Mouse (Mus musculus) cerebellum, adult 2 months (tissue): ENCODE data around the gene Mnd1.

Experiments
- CTCF ChIP-seq: fragments of 200-500 bp; IDR thresholded peaks from 2 replicates; pipeline ENCODE4 v1.5.1; 2011; ENCODE audit warnings: low read depth, mild to moderate bottlenecking, control low read depth, low read length, moderate library complexity, borderline replicate concordance; ENCODE audit not compliant: insufficient read depth
- POLR2A ChIP-seq: fragments of 200-500 bp; IDR thresholded peaks from 2 replicates; pipeline ENCODE4 v1.6.1; 2011; ENCODE audit warnings: low read length, control low read depth, borderline replicate concordance; ENCODE audit not compliant: insufficient read depth

DNA sequence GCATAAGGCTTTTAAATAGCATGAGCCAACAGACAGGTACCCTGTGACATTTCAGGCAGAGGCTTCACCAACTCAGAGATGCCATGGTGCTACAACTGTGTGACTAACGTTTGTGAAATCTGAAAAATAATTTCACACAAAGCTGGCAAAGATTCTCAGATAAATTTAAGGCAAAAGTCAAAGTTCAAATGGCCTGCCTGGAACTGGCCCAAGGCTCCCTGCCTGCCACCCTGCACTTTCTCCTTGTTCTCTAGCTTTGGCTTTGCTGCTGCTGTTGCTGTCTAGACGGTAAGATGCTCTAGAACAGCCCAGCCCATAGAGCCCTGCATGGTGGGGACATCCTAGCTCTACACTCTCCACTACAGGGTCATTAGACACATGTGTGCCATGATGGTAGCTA lies 49.5 kb downstream of the Mnd1 start:
- TF ChIP-seq CTCF (no peak), POLR2A (no peak)
